Mouse (Mus musculus): Measurements from ENCODE around the gene Ccdc27. TPM values are rescaled to one million over a fixed set of nuclear protein-coding genes. Genes with fewer than 3 reads are reported as not detected.

Ccdc27 gene
- polyA plus RNA-seq, 1 experiment from 2014 or later = not detected

- DNase-seq (ENCODE audit: low spot score, missing footprints) (peak; percentile 84), ATAC-seq (ENCODE audit: low FRiP score) (peak; percentile 35; the same call in 1 of the 2 replicates)
- no peaks in the 10 kb centered on the region for H3K4me1 ChIP-seq (ENCODE audit: control insufficient read depth, insufficient read depth, low read length)
- no peaks in the 10 kb centered on the region for H3K36me3 ChIP-seq (ENCODE audit: control insufficient read depth, insufficient read depth, low read length)
- H3K27ac ChIP-seq (ENCODE audit: low read depth, low read length) = no peak overlapping the region
- H3K9ac ChIP-seq (ENCODE audit: low read length) = no peak overlapping the region
- no peak overlapping the region for H3K4me3 ChIP-seq (ENCODE audit: low read depth, low read length)
- H3K4me2 ChIP-seq = no peak overlapping the region
- peaks cover 24% of the 10 kb centered on the region for H3K27me3 ChIP-seq (ENCODE audit: control insufficient read depth, insufficient read depth, low read length)
- 0% methylated on average over 5 of the region's 5 CpGs for WGBS
- no peaks in the 10 kb centered on the region for H3K9me3 ChIP-seq (ENCODE audit: control insufficient read depth, low read length)
Measured at GRCm38 (mm10) chr4:154070896-154071295, 28.4 kb upstream of the Ccdc27 start.

- Histone ChIP-seq H3K4me3 (ENCODE audit: low read depth, low read length) (no peak overlapping the region), H3K27ac (ENCODE audit: low read depth, low read length) (no peak overlapping the region), H3K9ac (ENCODE audit: low read length) (no peak overlapping the region), H3K4me1 (ENCODE audit: control insufficient read depth, insufficient read depth, low read length) (no peaks in the 10 kb centered on the region), H3K36me3 (ENCODE audit: control insufficient read depth, insufficient read depth, low read length) (no peaks in the 10 kb centered on the region), H3K4me2 (no peak overlapping the region), H3K9me3 (ENCODE audit: control insufficient read depth, low read length) (no peaks in the 10 kb centered on the region), H3K27me3 (ENCODE audit: control insufficient read depth, insufficient read depth, low read length) (peaks cover 3% of the 10 kb centered on the region; the same call in 1 of the 2 replicates)
- ATAC-seq (ENCODE audit: low FRiP score) (peak; percentile 49), DNase-seq (ENCODE audit: low spot score, missing footprints) (peak; percentile 87)
- WGBS = 64% methylated on average over 14 of the region's 14 CpGs
Measured at GRCm38 (mm10) chr4:154064827-154065773, 22.6 kb upstream of the Ccdc27 start.

- H3K4me1 ChIP-seq (ENCODE audit: control insufficient read depth, insufficient read depth, low read length) = no peaks in the 10 kb centered on the region
- WGBS = 60% methylated on average over 4 of the region's 4 CpGs
- H3K4me2 ChIP-seq = no peak overlapping the region
- H3K9ac ChIP-seq (ENCODE audit: low read length) = no peak overlapping the region
- ATAC-seq (ENCODE audit: low FRiP score) (no peak), DNase-seq (ENCODE audit: low spot score, missing footprints) (no peak)
- H3K4me3 ChIP-seq (ENCODE audit: low read depth, low read length) = no peak overlapping the region
- no peaks in the 10 kb centered on the region for H3K36me3 ChIP-seq (ENCODE audit: control insufficient read depth, insufficient read depth, low read length)
- H3K27me3 ChIP-seq (ENCODE audit: control insufficient read depth, insufficient read depth, low read length) = no peaks in the 10 kb centered on the region
- no peaks in the 10 kb centered on the region for H3K9me3 ChIP-seq (ENCODE audit: control insufficient read depth, low read length)
- H3K27ac ChIP-seq (ENCODE audit: low read depth, low read length) = no peak overlapping the region
Measured at GRCm38 (mm10) chr4:154057696-154058095, 15.2 kb upstream of the Ccdc27 start.

GRCm38 (mm10) chr4:154056661-154057060, 14.2 kb upstream of the Ccdc27 start:
- WGBS = 67% methylated on average over 2 of the region's 2 CpGs
- Histone ChIP-seq H3K4me1 (ENCODE audit: control insufficient read depth, insufficient read depth, low read length) (no peaks in the 10 kb centered on the region), H3K4me3 (ENCODE audit: low read depth, low read length) (no peak overlapping the region), H3K36me3 (ENCODE audit: control insufficient read depth, insufficient read depth, low read length) (no peaks in the 10 kb centered on the region), H3K27me3 (ENCODE audit: control insufficient read depth, insufficient read depth, low read length) (no peaks in the 10 kb centered on the region), H3K9ac (ENCODE audit: low read length) (no peak overlapping the region), H3K27ac (ENCODE audit: low read depth, low read length) (no peak overlapping the region), H3K9me3 (ENCODE audit: control insufficient read depth, low read length) (no peaks in the 10 kb centered on the region), H3K4me2 (no peak overlapping the region)
- ATAC-seq (ENCODE audit: low FRiP score) (no peak), DNase-seq (ENCODE audit: low spot score, missing footprints) (no peak)

GRCm38 (mm10) chr4:154056046-154056445, 13.6 kb upstream of the Ccdc27 start:
- H3K36me3 ChIP-seq (ENCODE audit: control insufficient read depth, insufficient read depth, low read length) = no peaks in the 10 kb centered on the region
- 81% methylated on average over 2 of the region's 2 CpGs for WGBS
- no peaks in the 10 kb centered on the region for H3K27me3 ChIP-seq (ENCODE audit: control insufficient read depth, insufficient read depth, low read length)
- H3K4me1 ChIP-seq (ENCODE audit: control insufficient read depth, insufficient read depth, low read length) = no peaks in the 10 kb centered on the region
- ATAC-seq (ENCODE audit: low FRiP score) (no peak), DNase-seq (ENCODE audit: low spot score, missing footprints) (no peak)
- no peak overlapping the region for H3K9ac ChIP-seq (ENCODE audit: low read length)
- H3K4me2 ChIP-seq = no peak overlapping the region
- no peak overlapping the region for H3K4me3 ChIP-seq (ENCODE audit: low read depth, low read length)
- no peak overlapping the region for H3K27ac ChIP-seq (ENCODE audit: low read depth, low read length)
- no peaks in the 10 kb centered on the region for H3K9me3 ChIP-seq (ENCODE audit: control insufficient read depth, low read length)

- no peak for ATAC-seq (ENCODE audit: low FRiP score)
- Histone ChIP-seq H3K27ac (ENCODE audit: low read depth, low read length) (no peak overlapping the region), H3K9ac (ENCODE audit: low read length) (no peak overlapping the region), H3K4me1 (ENCODE audit: control insufficient read depth, insufficient read depth, low read length) (no peaks in the 10 kb centered on the region), H3K9me3 (ENCODE audit: control insufficient read depth, low read length) (no peaks in the 10 kb centered on the region), H3K27me3 (ENCODE audit: control insufficient read depth, insufficient read depth, low read length) (no peaks in the 10 kb centered on the region), H3K36me3 (ENCODE audit: control insufficient read depth, insufficient read depth, low read length) (no peaks in the 10 kb centered on the region), H3K4me3 (ENCODE audit: low read depth, low read length) (no peak overlapping the region), H3K4me2 (no peak overlapping the region)
- WGBS = 89% methylated on average over 7 of the region's 7 CpGs
- no peak for DNase-seq (ENCODE audit: low spot score, missing footprints)
Measured at GRCm38 (mm10) chr4:154055482-154055881, 13.0 kb upstream of the Ccdc27 start.

- Histone ChIP-seq H3K4me2 (no peak overlapping the region), H3K27ac (ENCODE audit: low read depth, low read length) (no peak overlapping the region), H3K36me3 (ENCODE audit: control insufficient read depth, insufficient read depth, low read length) (no peaks in the 10 kb centered on the region), H3K4me1 (ENCODE audit: control insufficient read depth, insufficient read depth, low read length) (no peaks in the 10 kb centered on the region), H3K9me3 (ENCODE audit: control insufficient read depth, low read length) (no peaks in the 10 kb centered on the region), H3K4me3 (ENCODE audit: low read depth, low read length) (no peak overlapping the region), H3K27me3 (ENCODE audit: control insufficient read depth, insufficient read depth, low read length) (no peaks in the 10 kb centered on the region), H3K9ac (ENCODE audit: low read length) (no peak overlapping the region)
- 67% methylated on average over 4 of the region's 4 CpGs for WGBS
- ATAC-seq (ENCODE audit: low FRiP score) (no peak), DNase-seq (ENCODE audit: low spot score, missing footprints) (no peak)
Measured at GRCm38 (mm10) chr4:154053065-154053464, 10.6 kb upstream of the Ccdc27 start.

GRCm38 (mm10) chr4:154051401-154051800, 8.9 kb upstream of the Ccdc27 start:
- Histone ChIP-seq H3K4me1 (ENCODE audit: control insufficient read depth, insufficient read depth, low read length) (no peaks in the 10 kb centered on the region), H3K9ac (ENCODE audit: low read length) (no peak overlapping the region), H3K27me3 (ENCODE audit: control insufficient read depth, insufficient read depth, low read length) (no peaks in the 10 kb centered on the region), H3K9me3 (ENCODE audit: control insufficient read depth, low read length) (no peaks in the 10 kb centered on the region), H3K36me3 (ENCODE audit: control insufficient read depth, insufficient read depth, low read length) (no peaks in the 10 kb centered on the region), H3K4me2 (no peak overlapping the region), H3K4me3 (ENCODE audit: low read depth, low read length) (no peak overlapping the region), H3K27ac (ENCODE audit: low read depth, low read length) (no peak overlapping the region)
- WGBS = 95% methylated on average over 3 of the region's 3 CpGs
- no peak for DNase-seq (ENCODE audit: low spot score, missing footprints)
- no peak for ATAC-seq (ENCODE audit: low FRiP score)

GRCm38 (mm10) chr4:154045837-154046236, 3.4 kb upstream of the Ccdc27 start:
- Histone ChIP-seq H3K4me3 (ENCODE audit: low read depth, low read length) (no peak overlapping the region), H3K9ac (ENCODE audit: low read length) (no peak overlapping the region), H3K27me3 (ENCODE audit: control insufficient read depth, insufficient read depth, low read length) (no peaks in the 10 kb centered on the region), H3K27ac (ENCODE audit: low read depth, low read length) (no peak overlapping the region), H3K36me3 (ENCODE audit: control insufficient read depth, insufficient read depth, low read length) (no peaks in the 10 kb centered on the region), H3K4me1 (ENCODE audit: control insufficient read depth, insufficient read depth, low read length) (no peaks in the 10 kb centered on the region), H3K9me3 (ENCODE audit: control insufficient read depth, low read length) (no peaks in the 10 kb centered on the region), H3K4me2 (no peak overlapping the region)
- ATAC-seq (ENCODE audit: low FRiP score) = no peak
- DNase-seq (ENCODE audit: low spot score, missing footprints) = no peak
- 68% methylated on average over 5 of the region's 5 CpGs for WGBS
